Mouse (Mus musculus): ENCODE results near the gene Olfr1414.

GRCm38 (mm10) chr1:92496001-92496400, 22.5 kb downstream of the Olfr1414 start, which contains the start of gene Olfr1415:
- TF ChIP-seq POLR2A (IDR thresholded peaks at IDR 0.05; ENCODE audit: borderline replicate concordance, insufficient read depth, low read length) (no peak), CTCF (IDR thresholded peaks at IDR 0.05; ENCODE audit: borderline replicate concordance, insufficient read depth, low read depth, low read length) (no peak)

Data from cerebellum, adult 2 months (tissue).